Mouse (Mus musculus) liver, embryonic 11.5 days (tissue): Measurements from ENCODE around the gene Ttll12. TPM values are rescaled to one million over a fixed set of nuclear protein-coding genes. Genes with fewer than 3 reads are reported as not detected.
A peak's percentile ranks its signal among the peaks of the same experiment; 100 is the strongest.

Experiments used
- ATAC-seq: fragments of 200-750 bp; cut with Nextera tagmentation; replicated peaks from 2 replicates; pipeline ENCODE4 v1.8.0; 2017; ENCODE audit warnings: moderate number of reproducible peaks, mild to moderate bottlenecking, moderate TSS enrichment, moderate library complexity; ENCODE audit not compliant: low FRiP score
- DNase-seq: peaks from one replicate; pipeline ENCODE4 v3.0.0-alpha.2; 2017; ENCODE audit warnings: low spot score
- H3K27ac ChIP-seq: fragments of 300-500 bp; sonication (generic); 2 replicates; pipeline ENCODE4 v1.5.1; 2014; ENCODE audit warnings: mild to moderate bottlenecking, low read depth, low read length, control low read depth
- H3K27me3 ChIP-seq: fragments of 300-500 bp; sonication (generic); replicated peaks from 2 replicates; pipeline ENCODE4 v1.6.1; 2014; ENCODE audit warnings: low read length, mixed read lengths; ENCODE audit not compliant: control insufficient read depth, insufficient read depth
- H3K36me3 ChIP-seq: fragments of 300-500 bp; sonication (generic); 2 replicates; pipeline ENCODE4 v1.6.1; 2014; ENCODE audit warnings: mild to moderate bottlenecking, low read length, moderate library complexity, mixed read lengths; ENCODE audit not compliant: control insufficient read depth, insufficient read depth
- H3K4me1 ChIP-seq: fragments of 300-500 bp; sonication (generic); replicated peaks from 2 replicates; pipeline ENCODE4 v1.6.1; 2014; ENCODE audit warnings: low read length, mixed read lengths; ENCODE audit not compliant: control insufficient read depth, insufficient read depth
- H3K4me2 ChIP-seq: fragments of 300-500 bp; sonication (generic); 2 replicates; pipeline ENCODE4 v1.6.1; 2014; ENCODE audit warnings: mild to moderate bottlenecking, control low read depth, moderate library complexity
- H3K4me3 ChIP-seq: fragments of 300-500 bp; sonication (generic); 2 replicates; pipeline ENCODE4 v1.5.1; 2014; ENCODE audit warnings: low read depth, low read length, control low read depth
- H3K9ac ChIP-seq: fragments of 300-500 bp; sonication (generic); 2 replicates; pipeline ENCODE4 v1.6.1; 2014; ENCODE audit warnings: low read depth, low read length, control low read depth
- H3K9me3 ChIP-seq: fragments of 300-500 bp; sonication (generic); 2 replicates; pipeline ENCODE4 v1.6.1; 2016; ENCODE audit warnings: low read length, inconsistent platforms, mixed read lengths; ENCODE audit not compliant: control insufficient read depth
- WGBS: fragments of 180-500 bp; shearing (Covaris S2); extraction: QIAGEN DNeasy Blood & Tissue Kit; methylation state at CpG from one replicate; pipeline ENCODE4 v1.1.7; 2014; 5-methylcytosine and 5-hydroxymethylcytosine counted together
- polyA plus RNA-seq: library from polyadenylated mRNA; unstranded; fragments of >200 nt; fragmentation: Nextera tagmentation; extraction: Ambion mirVana; gene quantifications from 2 replicates; pipeline ENCODE4 v1.2.1, GENCODE M21; 2014

The Ttll12 gene
- polyA plus RNA-seq, 1 experiment from 2014 or later, result 81.4 TPM

- WGBS, result 68% methylated on average over 9 of the region's 9 CpGs
- H3K4me2 ChIP-seq, result no peak overlapping the region
- H3K4me1 ChIP-seq, result peaks cover 14% of the 10 kb centered on the region
- H3K27me3 ChIP-seq, result peaks cover 45% of the 10 kb centered on the region
- no peaks in the 10 kb centered on the region for H3K9me3 ChIP-seq
- no peak overlapping the region for H3K4me3 ChIP-seq
- H3K9ac ChIP-seq, result no peak overlapping the region
- H3K36me3 ChIP-seq, result no peaks in the 10 kb centered on the region
- ATAC-seq, result no peak
- DNase-seq, result no peak
- H3K27ac ChIP-seq, result no peak overlapping the region; the same call in 1 of the 2 replicates
These were observed 64.7 kb downstream of the Ttll12 start for GRCm38 (mm10) chr15:83530233-83530632.

DNA sequence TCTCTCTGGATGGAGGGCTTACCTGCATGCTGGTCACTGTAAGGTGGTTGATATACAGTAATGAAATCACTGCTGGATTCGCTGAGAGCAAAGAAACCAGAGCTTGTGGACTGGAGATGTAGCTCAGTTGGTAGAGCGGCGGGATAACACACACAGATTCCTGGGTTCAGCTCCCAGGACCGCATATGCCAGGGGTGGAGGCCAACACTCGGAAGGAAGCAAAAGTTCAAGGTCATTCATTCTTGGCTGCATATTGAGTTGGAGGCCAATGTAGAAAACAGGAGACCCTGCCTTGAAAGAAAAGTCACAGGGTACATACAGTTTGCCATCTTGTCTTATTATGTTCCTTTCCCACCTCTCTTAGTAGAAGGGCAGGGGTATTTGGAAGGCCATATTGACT, 65.2 kb downstream of the Ttll12 start:
- 74% methylated on average over 5 of the region's 5 CpGs for WGBS
- no peak overlapping the region for H3K27ac ChIP-seq
- H3K4me1 ChIP-seq, result peaks cover 15% of the 10 kb centered on the region
- no peak overlapping the region for H3K4me3 ChIP-seq
- no peaks in the 10 kb centered on the region for H3K36me3 ChIP-seq
- H3K9ac ChIP-seq, result no peak overlapping the region
- no peaks in the 10 kb centered on the region for H3K9me3 ChIP-seq
- no peak for ATAC-seq
- H3K27me3 ChIP-seq, result peaks cover 45% of the 10 kb centered on the region
- no peak for DNase-seq
- H3K4me2 ChIP-seq, result no peak overlapping the region

DNA sequence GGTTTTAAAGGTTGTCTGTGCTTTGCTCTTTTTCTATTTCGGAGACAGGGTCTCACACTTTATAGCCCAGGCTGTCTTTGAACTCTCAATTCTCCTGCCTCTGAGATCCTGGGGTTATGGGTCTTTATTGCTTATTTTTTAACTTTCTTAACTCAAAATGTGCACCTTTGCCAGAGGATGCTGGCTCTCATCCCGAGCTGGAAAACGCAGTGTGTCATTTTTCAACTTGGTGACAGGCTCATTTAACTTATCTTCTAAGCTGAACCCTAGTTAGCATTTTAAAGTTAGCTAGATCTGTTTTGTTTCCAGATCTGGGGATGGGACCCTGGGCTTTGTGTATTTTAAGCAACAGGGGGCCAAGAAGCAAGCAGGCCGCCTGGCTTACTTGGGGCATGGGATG, 66.1 kb downstream of the Ttll12 start:
- H3K4me2 ChIP-seq, result no peak overlapping the region
- peaks cover 50% of the 10 kb centered on the region for H3K27me3 ChIP-seq
- H3K4me3 ChIP-seq, result no peak overlapping the region
- H3K9ac ChIP-seq, result no peak overlapping the region
- no peaks in the 10 kb centered on the region for H3K9me3 ChIP-seq
- DNase-seq, result no peak
- no peak overlapping the region for H3K27ac ChIP-seq
- peaks cover 22% of the 10 kb centered on the region for H3K4me1 ChIP-seq
- no peak for ATAC-seq
- WGBS, result 63% methylated on average over 4 of the region's 4 CpGs
- H3K36me3 ChIP-seq, result no peaks in the 10 kb centered on the region

- Histone ChIP-seq H3K9me3 (no peaks in the 10 kb centered on the region), H3K9ac (peak overlapping the region; percentile 12; the same call in 1 of the 2 replicates), H3K4me3 (peak overlapping the region; percentile 60; the same call in 1 of the 2 replicates), H3K4me2 (peak overlapping the region; percentile 94), H3K4me1 (peaks cover 31% of the 10 kb centered on the region), H3K27me3 (peaks cover 50% of the 10 kb centered on the region), H3K27ac (no peak overlapping the region), H3K36me3 (no peaks in the 10 kb centered on the region)
- ATAC-seq (no peak), DNase-seq (no peak)
- WGBS, result 57% methylated on average over 2 of the region's 2 CpGs
These were observed 67.2 kb downstream of the Ttll12 start for GRCm38 (mm10) chr15:83527747-83528146.

DNA sequence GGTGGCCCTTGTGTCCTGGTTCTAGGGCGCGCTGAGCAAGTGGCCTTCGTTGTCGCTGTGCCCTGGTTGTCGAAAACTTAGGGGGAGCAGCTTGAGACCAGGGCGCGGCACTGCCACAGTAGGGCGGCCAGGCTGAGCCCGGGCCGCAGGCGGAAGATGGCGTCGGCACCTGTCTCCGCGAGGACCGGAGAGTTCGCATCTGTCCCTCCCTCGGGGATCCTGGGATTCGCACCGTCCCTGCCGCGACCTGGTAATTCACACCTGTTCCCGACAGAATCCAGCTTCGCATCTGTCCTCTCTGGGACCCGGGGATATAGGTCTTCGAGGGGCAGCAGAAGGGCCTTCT, 67.9 kb downstream of the Ttll12 start:
- peaks cover 50% of the 10 kb centered on the region for H3K27me3 ChIP-seq
- DNase-seq (no peak), ATAC-seq (0 out of 2 replicates have a peak, but pooled peaks have one; percentile 21)

GRCm38 (mm10) chr15:83526424-83527091, 68.4 kb downstream of the Ttll12 start, which contains the start of gene Bik:
Bik (plus strand) TSS chr15:83526862.
- H3K27ac ChIP-seq, result no peak within 1 kb of the TSS
- peaks cover 31% of the 10 kb centered on the region for H3K4me1 ChIP-seq
- H3K27me3 ChIP-seq, result peaks cover 50% of the 10 kb centered on the region

More for the DNA sequence above, 67.9 kb downstream of the Ttll12 start:
- H3K4me1 ChIP-seq, result peaks cover 31% of the 10 kb centered on the region
- H3K36me3 ChIP-seq, result no peaks in the 10 kb centered on the region
- H3K9me3 ChIP-seq, result no peaks in the 10 kb centered on the region
- H3K27ac ChIP-seq, result no peak overlapping the region
- H3K9ac ChIP-seq, result peak overlapping the region; percentile 12
- peak overlapping the region; percentile 60 for H3K4me3 ChIP-seq
- WGBS, result 2% methylated on average over 26 of the region's 26 CpGs
- peak overlapping the region; percentile 94 for H3K4me2 ChIP-seq

More at GRCm38 (mm10) chr15:83526424-83527091, 68.4 kb downstream of the Ttll12 start, which contains the start of gene Bik:
- 1% methylated on average over 45 of the region's 45 CpGs for WGBS
- Histone ChIP-seq H3K36me3 (no peaks in the 10 kb centered on the region), H3K9me3 (no peaks in the 10 kb centered on the region), H3K4me2 (peak within 1 kb of the TSS; percentile 94), H3K9ac (peak within 1 kb of the TSS; percentile 12), H3K4me3 (peak within 1 kb of the TSS; percentile 60)
- DNase-seq (peak; percentile 79), ATAC-seq (peak; percentile 78)

Other genes starting within 250 kb of the Ttll12 start
- 26.3 and 26.7 TPM in 2 replicates for gene Arfgap3, start 244.9 kb downstream of the Ttll12 start, polyA plus RNA-seq
- 82.9 and 89.3 TPM in 2 replicates for gene Pacsin2, start 130.6 kb downstream of the Ttll12 start, polyA plus RNA-seq
- gene Ttll1, start 84.3 kb downstream of the Ttll12 start, polyA plus RNA-seq, result 12.6 and 14.5 TPM in 2 replicates
- gene Bik, start 68.3 kb downstream of the Ttll12 start, polyA plus RNA-seq, result 4.0 and 5.6 TPM in 2 replicates
- 144 and 150 TPM in 2 replicates for gene Tspo, start 31.6 kb downstream of the Ttll12 start, polyA plus RNA-seq
- gene Mcat, start 31.4 kb downstream of the Ttll12 start, polyA plus RNA-seq, result 38.6 and 39.3 TPM in 2 replicates
- gene Scube1, start 129.9 kb upstream of the Ttll12 start, polyA plus RNA-seq, result 2.5 and 4.0 TPM in 2 replicates
- gene Mpped1, start 184.3 kb upstream of the Ttll12 start, polyA plus RNA-seq, result 0.18 and 0.29 TPM in 2 replicates